Mouse (Mus musculus) heart, adult 2 months (tissue): Measurements from ENCODE around the gene Bcl2l15. TPM values are rescaled to one million over a fixed set of nuclear protein-coding genes. Genes with fewer than 3 reads are reported as not detected.

Experiments
- DNase-seq, 2 experiments: peaks; one replicate each; pipeline ENCODE4 v3.0.0; 2021
- H3K27ac ChIP-seq: fragments of 200-600 bp; 2 replicates; pipeline ENCODE4 v1.8.1; 2022
- H3K27me3 ChIP-seq: fragments of 200-500 bp; 2 replicates; pipeline ENCODE4 v1.6.1; 2012; ENCODE audit warnings: mild to moderate bottlenecking, low read length, inconsistent platforms, mixed read lengths; ENCODE audit not compliant: control insufficient read depth, insufficient read depth
- H3K36me3 ChIP-seq: fragments of 200-500 bp; 2 replicates; pipeline ENCODE4 v1.6.1; 2012; ENCODE audit warnings: low read length, inconsistent platforms; ENCODE audit not compliant: control insufficient read depth, insufficient read depth
- H3K4me1 ChIP-seq: fragments of 200-500 bp; 2 replicates; pipeline ENCODE4 v1.6.1; 2011; ENCODE audit warnings: low read length; ENCODE audit not compliant: control insufficient read depth, insufficient read depth
- H3K4me3 ChIP-seq: fragments of 200-600 bp; 2 replicates; pipeline ENCODE4 v1.8.1; 2022
- H3K79me2 ChIP-seq: fragments of 200-500 bp; replicated peaks from 2 replicates; pipeline ENCODE4 v1.6.1; 2012; ENCODE audit warnings: mild to moderate bottlenecking, inconsistent platforms, low read length, moderate library complexity, mixed read lengths; ENCODE audit not compliant: control insufficient read depth, insufficient read depth
- H3K9ac ChIP-seq: fragments of 200-500 bp; 2 replicates; pipeline ENCODE4 v1.6.1; 2012; ENCODE audit warnings: low read depth, mild to moderate bottlenecking, control low read depth, inconsistent platforms, low read length, mixed read lengths
- CTCF ChIP-seq: fragments of 200-600 bp; IDR thresholded peaks from 2 replicates; pipeline ENCODE4 v1.8.1; 2022; ENCODE audit warnings: antibody characterized with exemption, mild to moderate bottlenecking, moderate library complexity
- EP300 ChIP-seq: fragments of 200-500 bp; IDR thresholded peaks from 2 replicates; pipeline ENCODE4 v1.6.1; 2011; ENCODE audit warnings: low read depth, low read length, control low read depth; ENCODE audit not compliant: insufficient read depth
- POLR2A ChIP-seq: fragments of 200-500 bp; IDR thresholded peaks from 2 replicates; pipeline ENCODE4 v1.6.1; 2011; ENCODE audit warnings: mild to moderate bottlenecking, low read depth, low read length, control low read depth; ENCODE audit not compliant: insufficient read depth
- WGBS: fragments of 180-500 bp; shearing (Covaris S2); methylation state at CpG from one replicate; pipeline ENCODE4 v1.1.7; 2018; 5-methylcytosine and 5-hydroxymethylcytosine counted together
- intact Hi-C: fragments of 180-260 bp; cut with DNase I; formaldehyde crosslinking; loops from one replicate; pipeline ENCODE4 v1.15.1; 2025
- polyA plus RNA-seq: library from polyadenylated mRNA; depleted of rRNA; stranded (reverse); fragments of >200 nt; gene quantifications from 2 replicates; pipeline ENCODE4 v1.2.3, GENCODE M21; 2012
- total RNA-seq, 2 experiments: library from RNA; stranded (reverse); gene quantifications; 2 replicates each; pipeline ENCODE4 v1.2.3; 2021

Gene Bcl2l15
- total and polyA plus RNA-seq, 3 experiments, result not detected

DNA sequence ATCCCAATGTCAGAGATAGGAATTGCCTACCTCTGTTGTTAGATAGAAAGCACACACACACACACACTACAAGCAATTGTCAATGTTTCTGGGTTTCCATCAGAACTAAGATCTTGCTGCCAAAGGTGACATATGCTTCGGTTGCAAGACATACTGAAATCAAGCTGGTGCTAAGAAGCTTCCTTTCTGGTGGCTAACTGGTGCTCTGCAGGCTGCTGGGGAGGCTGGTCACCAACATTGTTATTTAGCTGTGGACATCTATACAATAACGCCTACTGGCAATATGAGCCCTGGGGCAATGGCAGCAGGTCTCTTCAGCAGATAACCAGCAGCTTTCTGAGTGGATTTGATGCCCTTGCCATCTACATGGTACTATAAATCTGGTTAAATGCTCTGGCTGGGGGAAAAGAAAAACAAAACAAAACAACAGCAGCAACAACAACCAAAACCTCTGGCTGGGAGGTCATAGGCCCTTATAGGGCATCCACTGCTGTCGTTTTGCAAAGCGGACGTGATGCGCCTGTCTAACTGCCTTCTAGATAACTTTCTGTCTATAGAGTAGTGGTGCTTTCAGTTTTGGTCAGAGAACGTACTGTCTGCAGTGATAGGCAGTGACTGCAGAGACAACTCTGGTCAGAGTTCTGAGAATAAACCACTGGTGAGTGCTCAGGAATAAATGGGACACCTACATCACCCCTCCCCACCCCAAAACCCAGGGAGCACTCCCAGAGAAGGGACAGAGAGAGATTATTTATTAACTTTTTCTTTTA lies 24.8 kb downstream of the Bcl2l15 start:
- intact Hi-C loops, result no loop called here
- 84% methylated on average over 7 of the region's 7 CpGs for whole genome bisulfite sequencing
- Histone ChIP-seq H3K27ac (no peak overlapping the region), H3K27me3 (no peaks in the 10 kb centered on the region), H3K4me3 (no peak overlapping the region), H3K36me3 (no peaks in the 10 kb centered on the region), H3K4me1 (no peaks in the 10 kb centered on the region; the same call in 1 of the 2 replicates), H3K79me2 (no peaks in the 10 kb centered on the region), H3K9ac (no peak overlapping the region)
- TF ChIP-seq EP300, result no peak
- TF ChIP-seq CTCF, result no peak
- TF ChIP-seq POLR2A, result no peak
- DNase-seq, result no peak

DNA sequence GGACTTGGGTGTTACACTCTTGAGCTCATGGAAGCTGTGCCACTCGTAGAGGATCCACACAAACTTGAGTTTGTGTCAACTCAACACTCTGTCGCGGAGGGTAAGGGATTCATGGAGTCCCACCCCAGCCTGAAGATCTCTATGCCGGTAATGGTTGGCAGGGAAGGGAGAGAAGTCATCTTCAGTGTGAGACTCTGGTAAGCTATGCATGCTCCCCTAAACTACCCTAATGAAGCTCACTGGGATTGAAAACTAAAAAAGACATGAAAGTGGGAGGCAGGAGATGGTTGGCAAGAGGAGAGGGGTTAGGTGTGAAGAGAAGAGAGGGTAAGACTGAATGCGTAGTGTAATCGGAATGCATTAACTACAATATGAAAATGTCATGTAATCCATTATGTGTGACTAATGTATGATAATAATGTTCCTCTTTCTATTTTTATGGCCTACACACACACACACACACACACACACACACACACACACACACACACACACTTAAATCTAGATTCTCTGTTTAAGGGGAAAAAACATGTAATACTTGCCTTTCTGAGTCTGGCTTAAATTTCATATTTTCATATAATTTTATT lies 25.7 kb downstream of the Bcl2l15 start:
- intact Hi-C loops, result no loop called here
- 86% methylated on average over 6 of the region's 6 CpGs for WGBS
- DNase-seq, result no peak

DNA sequence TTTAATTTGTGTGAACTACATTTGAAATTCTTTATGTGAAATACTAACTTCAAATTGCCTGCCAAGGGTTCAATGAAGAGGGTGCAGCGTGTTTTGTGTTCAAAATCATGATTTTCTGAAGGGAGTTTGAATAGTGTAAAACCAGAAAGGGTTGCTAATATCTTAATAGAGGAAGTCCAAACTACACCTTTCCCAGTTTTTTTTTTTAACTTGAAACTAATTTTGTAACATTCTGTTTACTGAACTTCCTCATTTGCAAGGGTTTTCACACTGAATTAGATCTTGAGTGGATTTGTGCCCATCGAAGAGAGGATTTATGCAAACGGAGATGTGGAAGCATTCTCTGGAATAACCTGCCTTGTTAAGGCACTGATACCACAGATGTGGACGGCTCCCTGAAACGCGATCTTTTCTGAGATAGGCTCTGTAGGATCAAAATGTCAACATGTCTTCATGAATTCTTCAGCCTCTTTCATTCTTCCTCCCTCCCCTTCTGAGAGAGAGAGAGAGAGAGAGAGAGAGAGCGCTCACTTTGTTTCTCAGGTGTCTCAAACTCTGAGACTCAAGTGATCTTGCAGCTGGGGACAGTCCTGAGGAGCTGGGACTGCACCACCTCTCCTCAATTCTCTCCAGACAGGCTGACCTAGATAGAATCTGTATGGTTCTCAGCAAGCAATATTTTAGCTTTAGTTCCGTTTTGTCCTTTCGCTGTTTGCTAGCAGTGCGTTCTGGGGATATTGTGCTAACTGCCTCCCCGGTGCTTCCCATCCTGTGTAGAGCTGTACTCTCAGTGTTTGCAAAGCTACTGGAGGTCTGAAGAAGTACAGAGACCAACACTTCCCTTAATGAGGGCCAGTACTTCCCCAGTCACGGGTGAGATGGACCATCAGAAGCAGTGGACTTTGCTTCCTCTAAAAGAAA lies 26.7 kb downstream of the Bcl2l15 start, which contains the start of gene Ptpn22:
TSS of gene Ptpn22 (plus strand) at position 915 of the 921 bp plus-strand sequence.
- no peak within 1 kb of the TSS for H3K9ac ChIP-seq
- no peaks in the 10 kb centered on the region for H3K27me3 ChIP-seq
- peak within 1 kb of the TSS; percentile 26; the same call in 1 of the 2 replicates for H3K27ac ChIP-seq
- H3K36me3 ChIP-seq, result no peaks in the 10 kb centered on the region
- no peak for TF ChIP-seq POLR2A
- TF ChIP-seq EP300, result no peak
- no peak for TF ChIP-seq CTCF
- H3K4me3 ChIP-seq, result no peak within 1 kb of the TSS
- 66% methylated on average over 12 of the region's 12 CpGs for WGBS
- intact Hi-C loops, result no loop called here
- H3K4me1 ChIP-seq, result no peaks in the 10 kb centered on the region; the same call in 1 of the 2 replicates
- peak in 1 of 2 experiments; percentile 48 for DNase-seq
- H3K79me2 ChIP-seq, result no peaks in the 10 kb centered on the region

More for the DNA sequence above, 25.7 kb downstream of the Bcl2l15 start:
- H3K4me1 ChIP-seq, result no peaks in the 10 kb centered on the region; the same call in 1 of the 2 replicates
- H3K27ac ChIP-seq, result no peak overlapping the region
- H3K27me3 ChIP-seq, result no peaks in the 10 kb centered on the region
- no peaks in the 10 kb centered on the region for H3K36me3 ChIP-seq
- no peak overlapping the region for H3K9ac ChIP-seq
- no peak overlapping the region for H3K4me3 ChIP-seq
- no peaks in the 10 kb centered on the region for H3K79me2 ChIP-seq
- TF ChIP-seq CTCF, result no peak
- no peak for TF ChIP-seq EP300
- no peak for TF ChIP-seq POLR2A

DNA sequence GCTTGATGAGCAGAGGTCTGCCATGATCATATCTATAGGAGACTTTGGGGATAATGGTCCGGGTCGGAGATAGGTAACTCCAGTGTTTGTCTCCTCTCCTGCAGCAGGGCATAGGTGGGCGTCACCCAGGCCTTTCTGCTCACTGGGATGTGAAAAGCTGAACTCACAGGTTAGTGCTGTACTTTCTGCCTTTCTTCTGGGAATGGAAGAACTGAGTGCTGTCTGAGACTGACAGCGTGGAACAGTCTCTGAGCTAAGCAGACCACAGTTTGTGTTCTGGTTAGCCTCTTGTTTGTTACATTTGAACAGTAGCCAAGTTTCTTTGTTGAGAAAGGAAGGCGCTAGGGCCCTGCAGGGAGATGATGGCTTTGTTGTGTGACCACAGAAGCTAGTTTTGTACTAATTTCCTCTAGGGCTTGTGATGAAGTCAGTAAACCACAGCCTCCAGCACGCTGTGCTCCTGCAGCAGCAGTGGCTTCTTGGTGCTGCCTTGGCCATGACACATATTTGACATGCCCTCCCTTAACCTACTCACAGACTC lies 27.5 kb downstream of the Bcl2l15 start:
- no peak overlapping the region for H3K4me3 ChIP-seq
- 43% methylated on average over 6 of the region's 6 CpGs for WGBS
- H3K27ac ChIP-seq, result peak overlapping the region; percentile 26; the same call in 1 of the 2 replicates
- peak; percentile 43 to 69 for DNase-seq
- H3K27me3 ChIP-seq, result no peaks in the 10 kb centered on the region
- intact Hi-C loops, result no loop called here
- TF ChIP-seq EP300 (no peak), CTCF (no peak), POLR2A (no peak)
- H3K36me3 ChIP-seq, result no peaks in the 10 kb centered on the region
- no peaks in the 10 kb centered on the region for H3K79me2 ChIP-seq
- H3K4me1 ChIP-seq, result no peaks in the 10 kb centered on the region; the same call in 1 of the 2 replicates
- H3K9ac ChIP-seq, result no peak overlapping the region

DNA sequence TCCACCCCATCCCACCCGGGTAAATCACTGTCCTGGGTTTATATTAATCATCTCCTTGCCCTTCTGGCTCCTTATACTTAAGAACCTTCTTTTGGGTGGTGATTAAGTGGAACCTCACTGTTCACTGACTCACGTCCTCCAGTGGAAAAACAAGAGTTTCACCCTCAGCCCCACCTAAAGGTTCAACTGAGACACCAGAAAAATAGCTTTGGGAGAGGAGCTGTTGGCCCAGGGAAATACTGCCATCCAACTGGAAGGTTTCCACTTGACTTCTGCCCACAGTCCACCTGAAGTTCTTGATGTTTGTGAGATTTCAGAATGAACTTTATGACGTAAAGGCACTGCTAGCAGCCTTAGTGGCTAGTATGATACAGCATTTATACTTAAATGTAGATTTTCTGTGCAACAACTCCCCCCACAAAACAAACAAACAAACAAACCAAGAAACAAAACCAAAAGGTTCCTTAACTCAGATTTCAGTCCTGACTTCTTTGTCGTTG lies 30.4 kb downstream of the Bcl2l15 start:
- 71% methylated on average over 4 of the region's 4 CpGs for WGBS
- H3K4me1 ChIP-seq, result no peaks in the 10 kb centered on the region; the same call in 1 of the 2 replicates
- H3K27ac ChIP-seq, result no peak overlapping the region
- TF ChIP-seq POLR2A (no peak), EP300 (no peak), CTCF (no peak)
- intact Hi-C loops, result no loop called here
- no peaks in the 10 kb centered on the region for H3K36me3 ChIP-seq
- no peak overlapping the region for H3K4me3 ChIP-seq
- H3K9ac ChIP-seq, result no peak overlapping the region
- H3K79me2 ChIP-seq, result no peaks in the 10 kb centered on the region
- DNase-seq, result no peak
- H3K27me3 ChIP-seq, result no peaks in the 10 kb centered on the region
